Mouse (Mus musculus): ENCODE data around the gene Igsf23. TPM values are rescaled to one million over a fixed set of nuclear protein-coding genes. Genes with fewer than 3 reads are reported as not detected.
A peak's percentile ranks its signal among the peaks of the same experiment; 100 is the strongest.

The Igsf23 gene
- polyA plus RNA-seq, 1 experiment from 2014 or later: not detected

DNA sequence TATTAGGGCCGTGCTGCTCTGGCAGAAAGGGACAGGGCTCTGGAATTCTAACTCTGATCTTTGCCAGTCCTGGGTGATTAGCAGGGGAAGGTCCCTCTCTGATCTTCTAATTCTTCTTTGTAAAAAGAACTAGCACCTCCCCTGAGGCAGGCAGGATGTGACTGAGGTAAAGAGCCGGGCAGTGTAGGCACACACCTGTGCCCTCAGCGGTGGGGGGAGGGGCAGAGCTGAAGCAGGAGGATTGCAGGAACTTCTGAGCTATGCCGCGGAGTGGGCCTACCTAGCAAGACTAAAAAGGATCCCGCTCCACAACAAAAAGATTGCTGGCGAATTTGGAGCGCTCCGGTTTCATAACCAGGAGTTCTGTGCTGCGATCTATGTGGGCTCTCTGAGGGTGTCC is 560 bp downstream of the Igsf23 start:
- Histone ChIP-seq H3K4me3 (no peak overlapping the region), H3K36me3 (replicated peaks) (no peaks in the 10 kb centered on the region), H3K9me3 (0 out of 2 replicates have a peak, but pooled peaks cover 3% of the 10 kb centered on the region), H3K27me3 (ENCODE audit: poor library complexity, severe bottlenecking) (no peaks in the 10 kb centered on the region), H3K27ac (no peak overlapping the region), H3K4me1 (peaks cover 22% of the 10 kb centered on the region)
- 61% methylated on average over 10 of the region's 10 CpGs for WGBS
- DNase-seq (ENCODE audit: extremely low spot score, low spot score): no peak

DNA sequence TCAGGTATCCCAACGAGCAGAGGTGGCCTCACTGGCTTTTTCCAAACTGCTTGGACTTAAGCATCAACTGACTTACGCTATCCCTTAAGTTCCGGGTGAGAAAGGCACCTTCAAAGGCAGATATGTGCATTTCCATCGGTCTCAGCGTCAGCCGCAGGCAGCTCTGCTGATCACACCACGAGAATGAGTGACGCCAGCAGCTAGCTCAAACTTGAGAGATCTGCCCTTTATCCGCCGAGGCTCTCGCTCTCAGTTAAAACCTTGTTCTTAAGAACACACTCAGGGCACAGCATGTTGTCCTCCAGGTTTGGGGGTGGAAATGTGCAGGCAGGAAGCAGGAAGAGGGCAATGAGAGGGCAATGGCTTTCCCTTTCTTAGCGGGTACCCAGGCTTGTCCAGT is 1.6 kb downstream of the Igsf23 start:
- no peaks in the 10 kb centered on the region for H3K36me3 ChIP-seq (replicated peaks)
- no peaks in the 10 kb centered on the region for H3K27me3 ChIP-seq (ENCODE audit: poor library complexity, severe bottlenecking)
- 77% methylated on average over 12 of the region's 12 CpGs for WGBS
- no peak overlapping the region for H3K4me3 ChIP-seq
- peaks cover 5% of the 10 kb centered on the region; the same call in 1 of the 2 replicates for H3K9me3 ChIP-seq
- H3K4me1 ChIP-seq: peaks cover 22% of the 10 kb centered on the region
- no peak for DNase-seq (ENCODE audit: extremely low spot score, low spot score)
- no peak overlapping the region for H3K27ac ChIP-seq

DNA sequence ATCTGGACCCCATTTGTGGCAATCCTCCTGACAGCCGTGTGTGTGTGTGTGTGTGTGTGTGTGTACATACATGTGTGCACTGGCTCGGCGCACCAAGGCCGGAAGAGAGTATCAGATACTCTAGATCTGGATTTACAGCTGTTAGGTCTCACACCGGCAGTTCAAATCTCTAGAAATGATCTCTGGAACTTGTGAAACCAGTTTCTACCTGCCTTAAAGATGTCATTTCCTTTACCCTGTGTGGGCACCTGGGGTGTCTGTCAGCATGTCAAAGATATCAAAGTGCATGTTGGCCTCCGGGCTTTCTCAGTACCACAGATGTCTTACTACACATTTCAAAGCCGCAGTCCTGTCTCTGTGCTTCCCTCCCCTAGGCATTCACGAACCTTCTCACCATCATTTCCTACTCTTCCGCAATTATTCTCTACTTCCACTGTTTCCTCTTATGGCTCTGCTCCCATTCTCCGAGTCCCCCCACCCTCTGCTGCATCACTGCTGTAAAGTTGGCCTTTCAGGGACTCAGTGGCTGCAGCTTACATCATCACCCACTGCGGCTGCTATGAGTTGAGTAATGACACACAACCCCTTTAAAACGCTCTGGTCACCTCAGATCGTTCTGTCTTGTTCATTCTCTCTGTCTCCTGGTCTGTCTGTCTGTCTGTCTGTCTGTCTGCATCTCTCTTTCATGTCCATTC is 4.6 kb downstream of the Igsf23 start:
- H3K4me3 ChIP-seq: no peak overlapping the region
- H3K27me3 ChIP-seq (ENCODE audit: poor library complexity, severe bottlenecking): no peaks in the 10 kb centered on the region
- no peak for DNase-seq (ENCODE audit: extremely low spot score, low spot score)
- H3K27ac ChIP-seq: no peak overlapping the region
- 0 out of 2 replicates have a peak, but pooled peaks cover 5% of the 10 kb centered on the region for H3K4me1 ChIP-seq
- no peaks in the 10 kb centered on the region for H3K36me3 ChIP-seq (replicated peaks)
- H3K9me3 ChIP-seq: peaks cover 9% of the 10 kb centered on the region; the same call in 1 of the 2 replicates
- WGBS: 90% methylated on average over 13 of the region's 13 CpGs

DNA sequence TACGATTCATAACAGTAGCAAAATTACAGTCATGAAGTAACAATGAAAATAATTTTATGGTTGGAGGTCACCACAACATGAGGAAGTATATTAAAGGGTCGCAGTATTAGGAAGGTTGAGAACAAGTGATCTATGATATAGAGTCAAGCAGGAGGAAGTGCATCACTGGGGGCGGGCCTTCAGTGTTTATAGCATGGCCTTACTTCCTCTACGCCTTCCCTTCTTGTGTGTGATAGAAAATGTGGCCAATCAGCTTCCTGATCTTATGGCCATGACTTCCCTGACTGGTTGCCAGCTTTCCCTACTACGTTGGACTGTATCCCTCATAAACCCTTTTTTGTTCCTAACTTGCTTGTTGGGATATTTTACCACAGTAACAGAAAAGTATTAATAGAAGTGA is 5.4 kb downstream of the Igsf23 start:
- Histone ChIP-seq H3K27me3 (ENCODE audit: poor library complexity, severe bottlenecking) (no peaks in the 10 kb centered on the region), H3K4me1 (no peaks in the 10 kb centered on the region), H3K36me3 (replicated peaks) (no peaks in the 10 kb centered on the region), H3K4me3 (no peak overlapping the region), H3K9me3 (peaks cover 6% of the 10 kb centered on the region; the same call in 1 of the 2 replicates), H3K27ac (no peak overlapping the region)
- WGBS: 94% methylated on average over 5 of the region's 5 CpGs
- DNase-seq (ENCODE audit: extremely low spot score, low spot score): no peak

DNA sequence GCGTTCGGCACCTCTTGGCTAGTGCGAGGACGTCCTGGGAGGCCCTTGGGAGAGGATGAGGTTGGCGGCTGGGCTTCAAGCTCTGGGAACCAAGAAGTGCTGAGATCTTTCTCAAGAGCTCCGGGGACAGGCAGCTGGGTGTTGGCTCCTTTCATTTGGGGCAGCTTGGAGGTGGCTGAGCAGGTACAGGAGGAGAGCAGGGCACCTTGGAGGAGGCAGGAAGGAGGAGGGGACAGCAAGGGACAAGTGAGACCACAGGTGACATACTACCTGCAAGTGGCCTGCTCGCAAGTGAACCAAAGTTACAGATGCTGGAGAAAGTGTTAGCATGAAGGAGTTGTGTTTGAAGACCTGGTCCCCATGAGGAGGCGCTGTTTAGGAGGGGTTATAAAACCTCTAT is 5.8 kb downstream of the Igsf23 start:
- no peaks in the 10 kb centered on the region for H3K4me1 ChIP-seq
- H3K36me3 ChIP-seq (replicated peaks): no peaks in the 10 kb centered on the region
- 94% methylated on average over 8 of the region's 8 CpGs for WGBS
- H3K27me3 ChIP-seq (ENCODE audit: poor library complexity, severe bottlenecking): no peaks in the 10 kb centered on the region
- DNase-seq (ENCODE audit: extremely low spot score, low spot score): no peak
- no peak overlapping the region for H3K27ac ChIP-seq
- no peak overlapping the region for H3K4me3 ChIP-seq
- peaks cover 6% of the 10 kb centered on the region; the same call in 1 of the 2 replicates for H3K9me3 ChIP-seq

DNA sequence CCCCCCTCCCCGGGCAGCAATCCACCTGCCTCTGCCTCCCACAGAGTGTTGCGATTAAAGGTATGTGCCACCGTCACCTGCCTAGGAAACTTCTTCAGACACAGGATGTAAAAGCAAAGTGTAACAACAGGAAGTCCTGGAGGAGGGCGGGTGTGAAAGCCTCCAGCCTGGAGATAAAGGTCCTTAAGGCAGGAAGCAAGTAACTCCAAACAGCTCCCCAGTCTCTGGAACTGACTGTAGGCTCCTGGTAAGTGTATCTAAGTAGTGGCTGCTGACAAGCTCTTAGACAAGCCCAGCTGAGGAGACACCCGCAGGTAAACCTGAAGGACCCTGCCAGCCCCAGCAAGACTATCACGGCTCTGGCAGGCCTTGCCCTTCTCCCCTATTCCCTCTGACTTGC is 10.3 kb downstream of the Igsf23 start:
- Histone ChIP-seq H3K27me3 (ENCODE audit: poor library complexity, severe bottlenecking) (no peaks in the 10 kb centered on the region), H3K4me3 (no peak overlapping the region), H3K36me3 (replicated peaks) (no peaks in the 10 kb centered on the region), H3K9me3 (peaks cover 9% of the 10 kb centered on the region; the same call in 1 of the 2 replicates), H3K4me1 (no peaks in the 10 kb centered on the region), H3K27ac (no peak overlapping the region)
- WGBS: 54% methylated on average over 6 of the region's 6 CpGs
- no peak for DNase-seq (ENCODE audit: extremely low spot score, low spot score)

DNA sequence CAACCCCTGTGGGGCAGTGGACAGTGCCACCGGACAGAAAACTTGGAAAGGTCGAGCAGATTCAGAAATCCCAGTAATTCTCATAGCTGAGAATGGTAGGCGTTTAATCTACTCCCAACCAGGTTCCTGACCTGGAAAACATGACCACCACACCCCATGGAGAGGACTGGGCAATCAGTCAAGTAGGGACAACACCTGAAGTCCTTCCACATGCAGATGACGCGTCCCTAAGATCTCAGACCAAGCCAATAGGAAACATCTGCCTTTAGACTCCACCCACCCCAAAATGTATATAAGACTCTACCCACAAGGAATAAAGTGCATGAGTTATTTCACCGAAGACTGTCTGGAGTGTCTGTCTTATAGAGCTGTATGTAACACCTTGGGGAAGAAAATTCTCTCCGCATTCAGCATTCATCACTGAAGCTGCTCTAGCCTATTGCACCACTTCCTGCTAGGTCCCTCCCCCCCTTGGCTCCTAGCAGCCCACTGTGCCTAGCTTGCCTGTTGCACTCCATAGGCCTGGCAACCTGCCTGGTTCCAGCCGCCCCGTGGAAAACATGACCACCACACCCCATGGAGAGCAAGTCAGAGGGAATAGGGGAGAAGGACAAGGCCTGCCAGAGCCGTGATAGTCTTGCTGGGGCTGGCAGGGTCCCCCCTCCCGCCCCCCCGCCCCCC is 10.9 kb downstream of the Igsf23 start:
- 71% methylated on average over 11 of the region's 12 CpGs for WGBS
- no peak overlapping the region for H3K27ac ChIP-seq
- no peak for DNase-seq (ENCODE audit: extremely low spot score, low spot score)

DNA sequence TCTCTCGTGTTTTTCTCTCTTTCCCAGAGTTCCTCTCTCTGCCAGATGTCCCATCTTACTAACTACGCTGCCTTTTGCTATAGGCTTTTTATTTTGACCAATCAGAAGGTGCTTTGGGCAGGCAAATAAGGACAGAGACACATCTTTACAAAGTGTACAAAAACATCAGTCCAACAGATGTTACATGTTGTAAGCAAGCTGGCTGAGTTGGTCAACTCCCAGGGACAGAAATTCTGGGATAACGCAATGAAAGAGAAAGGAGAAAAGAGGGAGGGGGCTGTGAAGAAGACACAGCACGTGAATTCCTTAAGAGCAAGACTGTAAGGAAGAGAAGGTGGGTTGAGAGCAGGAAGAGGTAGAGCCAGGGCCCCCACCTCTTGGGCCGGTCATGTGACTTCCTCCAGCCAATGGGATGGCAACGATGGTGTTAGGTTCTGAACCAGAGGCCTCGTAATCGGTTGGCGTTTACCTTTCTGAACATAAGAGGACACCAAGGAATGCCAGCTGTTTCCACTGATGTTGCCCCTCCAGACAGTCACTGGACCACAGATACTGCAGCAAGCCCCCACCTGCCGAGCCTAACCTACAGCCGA is 13.2 kb downstream of the Igsf23 start:
- Histone ChIP-seq H3K36me3 (replicated peaks) (no peaks in the 10 kb centered on the region), H3K9me3 (peaks cover 3% of the 10 kb centered on the region; the same call in 1 of the 2 replicates), H3K27me3 (ENCODE audit: poor library complexity, severe bottlenecking) (peaks cover 5% of the 10 kb centered on the region), H3K27ac (no peak overlapping the region), H3K4me3 (no peak overlapping the region), H3K4me1 (peaks cover 11% of the 10 kb centered on the region)
- DNase-seq (ENCODE audit: extremely low spot score, low spot score): no peak
- 88% methylated on average over 11 of the region's 11 CpGs for WGBS

More for the DNA sequence above, 10.9 kb downstream of the Igsf23 start:
- Histone ChIP-seq H3K4me1 (no peaks in the 10 kb centered on the region), H3K4me3 (no peak overlapping the region), H3K27me3 (ENCODE audit: poor library complexity, severe bottlenecking) (no peaks in the 10 kb centered on the region), H3K9me3 (peaks cover 9% of the 10 kb centered on the region; the same call in 1 of the 2 replicates), H3K36me3 (replicated peaks) (no peaks in the 10 kb centered on the region)

DNA sequence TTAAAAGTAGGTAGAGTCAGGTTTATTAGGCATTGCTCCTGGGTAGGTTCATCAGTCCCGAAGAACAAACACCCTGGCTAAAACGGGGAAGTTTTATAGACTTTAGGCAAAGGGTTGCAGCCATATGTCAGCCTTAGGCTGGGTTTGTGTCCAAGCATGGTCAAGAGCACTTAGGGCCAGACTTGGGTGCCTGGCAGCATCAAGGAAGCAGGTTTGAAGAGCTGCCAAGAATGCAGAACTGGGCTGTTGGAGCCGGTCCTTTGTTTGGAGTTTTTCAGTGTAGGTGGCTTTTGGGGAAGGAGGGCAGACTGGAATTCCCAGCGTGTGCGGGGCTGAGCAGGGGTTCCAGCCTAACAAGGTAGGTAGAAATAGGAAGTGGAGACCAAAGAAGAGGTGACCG is 14.6 kb downstream of the Igsf23 start:
- peaks cover 3% of the 10 kb centered on the region; the same call in 1 of the 2 replicates for H3K9me3 ChIP-seq
- H3K4me3 ChIP-seq: no peak overlapping the region
- WGBS: 92% methylated on average over 6 of the region's 6 CpGs
- H3K36me3 ChIP-seq (replicated peaks): no peaks in the 10 kb centered on the region
- no peak for DNase-seq (ENCODE audit: extremely low spot score, low spot score)
- H3K27ac ChIP-seq: no peak overlapping the region
- peaks cover 15% of the 10 kb centered on the region for H3K27me3 ChIP-seq (ENCODE audit: poor library complexity, severe bottlenecking)
- H3K4me1 ChIP-seq: peaks cover 14% of the 10 kb centered on the region

DNA sequence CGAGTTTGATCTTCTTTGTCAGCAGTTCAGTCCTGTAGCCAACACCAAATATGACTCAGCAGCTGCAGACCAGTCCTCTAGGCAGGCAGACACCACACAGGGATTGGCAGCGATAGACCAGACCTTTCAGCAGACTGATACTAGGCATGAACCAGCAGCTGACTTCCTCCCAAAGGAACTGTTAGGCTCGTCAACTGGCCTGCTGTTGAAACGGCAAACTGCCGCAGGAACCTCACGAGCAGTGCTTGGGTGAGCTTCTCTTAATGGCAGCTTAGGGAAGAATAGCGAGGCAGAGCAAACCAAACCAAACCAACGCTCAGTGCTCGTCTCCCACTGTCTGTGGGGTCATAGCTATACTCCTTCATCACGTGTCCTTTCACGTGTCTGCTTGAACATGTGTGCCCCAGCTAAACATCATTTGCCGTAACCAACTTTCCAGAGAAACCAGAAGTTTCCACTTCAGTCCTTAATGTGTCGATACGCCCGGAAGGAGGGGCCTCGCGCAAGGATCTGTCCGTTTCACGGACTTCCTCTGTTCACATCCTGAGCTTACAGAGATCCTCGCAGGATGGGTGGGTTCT is 15.3 kb downstream of the Igsf23 start:
- WGBS: 87% methylated on average over 20 of the region's 20 CpGs
- Histone ChIP-seq H3K4me1 (peaks cover 14% of the 10 kb centered on the region), H3K9me3 (peaks cover 3% of the 10 kb centered on the region; the same call in 1 of the 2 replicates), H3K27ac (no peak overlapping the region), H3K27me3 (ENCODE audit: poor library complexity, severe bottlenecking) (peaks cover 15% of the 10 kb centered on the region), H3K4me3 (no peak overlapping the region), H3K36me3 (replicated peaks) (no peaks in the 10 kb centered on the region)
- no peak for DNase-seq (ENCODE audit: extremely low spot score, low spot score)

DNA sequence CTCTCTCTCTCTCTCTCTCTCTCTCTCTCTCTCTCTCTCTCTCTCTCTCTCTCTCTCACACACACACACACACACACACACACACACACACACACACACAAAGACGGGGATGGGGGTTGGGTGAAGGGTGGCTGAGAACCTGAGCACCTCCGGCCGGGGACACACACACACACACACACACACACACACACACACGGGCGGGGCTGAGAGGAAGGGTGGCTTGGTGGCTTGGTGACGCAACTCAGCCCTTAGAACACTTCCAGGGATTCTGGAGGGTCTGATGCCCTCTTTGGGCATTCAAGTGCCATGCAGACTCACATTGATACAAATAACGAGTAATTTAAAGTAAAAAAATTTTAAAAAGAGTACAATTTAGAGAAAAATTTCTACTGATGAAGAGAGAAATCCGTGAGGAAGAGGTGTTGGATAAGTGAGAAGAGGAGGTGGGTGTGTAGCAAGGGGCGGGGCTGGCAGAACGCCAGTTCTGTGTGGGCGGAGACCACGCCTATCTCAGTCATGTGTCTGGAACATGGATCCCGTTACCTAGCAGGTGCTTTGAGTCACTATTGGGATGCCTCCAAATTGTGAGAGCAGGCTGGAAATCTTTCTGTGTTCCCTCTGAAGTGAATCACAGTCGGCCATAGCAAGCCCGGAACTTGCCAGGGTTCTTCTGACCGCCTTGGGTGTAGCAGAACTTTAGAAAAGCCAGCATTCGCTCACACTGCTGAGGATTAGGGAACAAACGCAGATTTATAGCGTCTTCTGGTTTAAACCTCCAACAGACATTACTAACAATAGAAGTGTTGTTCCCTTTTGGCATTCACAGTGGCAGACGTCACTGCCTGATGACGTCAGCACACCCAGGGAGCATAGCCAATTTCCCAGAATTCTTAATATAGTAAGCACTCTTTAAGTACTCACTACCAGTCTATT is 17.4 kb downstream of the Igsf23 start:
- Histone ChIP-seq H3K36me3 (replicated peaks) (no peaks in the 10 kb centered on the region), H3K27me3 (ENCODE audit: poor library complexity, severe bottlenecking) (peaks cover 15% of the 10 kb centered on the region), H3K27ac (no peak overlapping the region), H3K4me3 (peak overlapping the region; percentile 35), H3K4me1 (peaks cover 14% of the 10 kb centered on the region), H3K9me3 (peaks cover 2% of the 10 kb centered on the region; the same call in 1 of the 2 replicates)
- DNase-seq (ENCODE audit: extremely low spot score, low spot score): no peak
- WGBS: 31% methylated on average over 20 of the region's 21 CpGs
